Mouse (Mus musculus) testis, adult 2 months (tissue): ENCODE results near the gene Pfkfb3.

ENCODE experiments used
- CTCF ChIP-seq: fragments of 200-500 bp; IDR thresholded peaks from 2 replicates; pipeline ENCODE4 v1.5.1; 2012; ENCODE audit warnings: low read depth, mild to moderate bottlenecking, inconsistent platforms, low read length, moderate library complexity; ENCODE audit not compliant: control insufficient read depth, insufficient read depth, insufficient replicate concordance
- POLR2A ChIP-seq: fragments of 200-500 bp; IDR thresholded peaks from 2 replicates; pipeline ENCODE4 v1.6.1; 2012; ENCODE audit warnings: low read depth, mild to moderate bottlenecking, inconsistent platforms, low read length, moderate library complexity; ENCODE audit not compliant: control insufficient read depth

GRCm38 (mm10) chr2:11512127-11512526 lies 41.8 kb downstream of the Pfkfb3 start:
- TF ChIP-seq POLR2A (no peak), CTCF (no peak)
